Mouse (Mus musculus) C2C12 (cell line): ENCODE measurements around the gene Ctcfl.

Experiments
- CTCF ChIP-seq: IDR thresholded peaks from one replicate; pipeline ENCODE4 v1.5.1; 2011; ENCODE audit not compliant: control insufficient read depth, insufficient read depth, insufficient read length
- FOSL1 ChIP-seq: IDR thresholded peaks from one replicate; pipeline ENCODE4 v1.8.0; 2011; ENCODE audit warnings: mild to moderate bottlenecking, low read length; ENCODE audit not compliant: poor library complexity, insufficient read depth, severe bottlenecking
- USF1 ChIP-seq: IDR thresholded peaks from one replicate; pipeline ENCODE4 v1.6.1; 2011; ENCODE audit warnings: low read depth, mild to moderate bottlenecking, control low read depth, moderate library complexity

DNA sequence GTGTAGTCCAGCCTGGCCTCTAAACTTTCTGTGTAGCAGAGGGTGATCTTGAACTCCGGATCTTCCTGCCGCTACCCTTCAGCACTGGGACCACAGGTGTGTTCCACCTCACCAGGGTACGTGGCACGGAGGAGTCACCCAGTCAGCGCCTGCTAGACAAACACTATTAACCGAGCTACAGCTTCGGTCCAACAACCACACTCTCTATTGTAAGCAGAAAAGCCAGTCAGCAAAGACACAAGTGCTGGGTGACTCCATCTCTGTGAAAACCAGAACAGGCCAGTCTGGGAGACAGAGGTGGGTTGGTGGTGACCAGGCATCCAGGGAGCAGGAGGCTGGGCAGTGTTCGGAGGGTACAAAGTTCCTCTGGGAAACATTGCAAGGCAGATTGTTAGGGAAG, 44.1 kb upstream of the Ctcfl start:
- TF ChIP-seq CTCF, result no peak
- TF ChIP-seq FOSL1, result no peak
- TF ChIP-seq USF1, result no peak
